Mouse (Mus musculus): ENCODE data around the gene Slc46a2.

Slc46a2 gene

GRCm38 (mm10) chr4:59891723-59892416 is 23.0 kb downstream of the Slc46a2 start:
- DNase-seq (ENCODE audit: low spot score in 2 of 2), result no peak

- DNase-seq (ENCODE audit: low spot score in 2 of 2), result no peak
Measured at GRCm38 (mm10) chr4:59890086-59890600, 24.7 kb downstream of the Slc46a2 start.

- no peak for DNase-seq (ENCODE audit: low spot score in 2 of 2)
Measured at GRCm38 (mm10) chr4:59888014-59888413, 26.8 kb downstream of the Slc46a2 start.

- DNase-seq (ENCODE audit: low spot score in 2 of 2), result no peak
Measured at GRCm38 (mm10) chr4:59887011-59887410, 27.8 kb downstream of the Slc46a2 start.

- no peak for DNase-seq (ENCODE audit: low spot score in 2 of 2)
Measured at GRCm38 (mm10) chr4:59886281-59886680, 28.6 kb downstream of the Slc46a2 start.

- DNase-seq (ENCODE audit: low spot score in 2 of 2), result no peak
Measured at GRCm38 (mm10) chr4:59884136-59884696, 30.6 kb downstream of the Slc46a2 start.

GRCm38 (mm10) chr4:59881210-59881609 is 33.6 kb downstream of the Slc46a2 start:
- no peak for DNase-seq (ENCODE audit: low spot score in 2 of 2)

GRCm38 (mm10) chr4:59880725-59881124 is 34.1 kb downstream of the Slc46a2 start:
- no peak for DNase-seq (ENCODE audit: low spot score in 2 of 2)

- no peak for DNase-seq (ENCODE audit: low spot score in 2 of 2)
Measured at GRCm38 (mm10) chr4:59879444-59879843, 35.4 kb downstream of the Slc46a2 start.

GRCm38 (mm10) chr4:59878595-59878994 is 36.3 kb downstream of the Slc46a2 start:
- no peak for DNase-seq (ENCODE audit: low spot score in 2 of 2)

- no peak for DNase-seq (ENCODE audit: low spot score in 2 of 2)
Measured at GRCm38 (mm10) chr4:59877025-59877424, 37.8 kb downstream of the Slc46a2 start.

GRCm38 (mm10) chr4:59876570-59876969 is 38.3 kb downstream of the Slc46a2 start:
- no peak for DNase-seq (ENCODE audit: low spot score in 2 of 2)

- no peak for DNase-seq (ENCODE audit: low spot score in 2 of 2)
Measured at GRCm38 (mm10) chr4:59873830-59874229, 41.0 kb downstream of the Slc46a2 start.

- DNase-seq (ENCODE audit: low spot score in 2 of 2), result no peak
Measured at GRCm38 (mm10) chr4:59873240-59873639, 41.6 kb downstream of the Slc46a2 start.

GRCm38 (mm10) chr4:59870859-59871591 is 43.8 kb downstream of the Slc46a2 start:
- peak in 1 of 2 experiments; percentile 92 for DNase-seq (ENCODE audit: low spot score in 2 of 2)

GRCm38 (mm10) chr4:59870433-59870832 is 44.4 kb downstream of the Slc46a2 start:
- no peak for DNase-seq (ENCODE audit: low spot score in 2 of 2)

- DNase-seq (ENCODE audit: low spot score in 2 of 2), result peak in 1 of 2 experiments; percentile 35
Measured at GRCm38 (mm10) chr4:59869488-59870057, 45.3 kb downstream of the Slc46a2 start.

GRCm38 (mm10) chr4:59868086-59868485 is 46.8 kb downstream of the Slc46a2 start:
- DNase-seq (ENCODE audit: low spot score in 2 of 2), result peak in 1 of 2 experiments; percentile 65

GRCm38 (mm10) chr4:59863869-59864268 is 51.0 kb downstream of the Slc46a2 start:
- no peak for DNase-seq (ENCODE audit: low spot score in 2 of 2)

- DNase-seq (ENCODE audit: low spot score in 2 of 2), result no peak
Measured at GRCm38 (mm10) chr4:59862335-59862734, 52.5 kb downstream of the Slc46a2 start.

- DNase-seq (ENCODE audit: low spot score in 2 of 2), result no peak
Measured at GRCm38 (mm10) chr4:59861871-59862270, 53.0 kb downstream of the Slc46a2 start.

- no peak for DNase-seq (ENCODE audit: low spot score in 2 of 2)
Measured at GRCm38 (mm10) chr4:59860431-59860830, 54.4 kb downstream of the Slc46a2 start.
